Mouse (Mus musculus): ENCODE results near the gene Map4k2.

DNA sequence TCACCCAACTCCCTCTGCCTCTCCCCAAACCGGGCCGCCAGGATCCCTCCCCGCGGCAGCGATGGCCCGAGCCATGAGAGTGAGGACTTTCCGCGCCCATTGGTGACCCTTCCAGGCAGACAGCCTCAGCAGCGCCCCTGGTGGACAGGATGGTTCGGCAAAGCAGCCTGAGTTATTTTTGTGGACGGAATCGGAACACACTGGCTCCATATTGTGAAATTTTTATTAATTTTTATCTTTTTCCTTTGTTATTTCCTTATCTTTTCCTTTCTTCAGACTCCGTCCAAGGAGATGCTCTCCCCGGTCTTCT is 35.3 kb downstream of the Map4k2 start:
- TF ChIP-seq EP300 (IDR thresholded peaks at IDR 0.05; ENCODE audit: insufficient read depth, low read depth, low read length) (no peak), CTCF (IDR thresholded peaks at IDR 0.05; ENCODE audit: low read depth, low read length) (peak; percentile 80)

Data from ES-Bruce4 (cell line).